Mouse (Mus musculus) lung, embryonic 14.5 days (tissue): ENCODE results near the gene Siah3. TPM values are rescaled to one million over a fixed set of nuclear protein-coding genes. Genes with fewer than 3 reads are reported as not detected.

ENCODE experiments used
- ATAC-seq: fragments of 200-750 bp; cut with Nextera tagmentation; 2 replicates; pipeline ENCODE4 v1.8.0; 2017; ENCODE audit warnings: mild to moderate bottlenecking, moderate TSS enrichment, moderate library complexity; ENCODE audit not compliant: insufficient read depth
- DNase-seq: peaks from one replicate; pipeline ENCODE4 v3.0.0-alpha.2; 2015
- H3K27ac ChIP-seq: fragments of 300-500 bp; sonication (generic); 2 replicates; pipeline ENCODE4 v1.5.1; 2014; ENCODE audit warnings: low read depth, mild to moderate bottlenecking, moderate library complexity
- H3K27me3 ChIP-seq: fragments of 300-500 bp; sonication (generic); 2 replicates; pipeline ENCODE4 v1.6.1; 2014; ENCODE audit warnings: low read length, control low read depth; ENCODE audit not compliant: insufficient read depth
- H3K36me3 ChIP-seq: fragments of 300-500 bp; sonication (generic); 2 replicates; pipeline ENCODE4 v1.6.1; 2014; ENCODE audit warnings: control low read depth; ENCODE audit not compliant: insufficient read depth
- H3K4me1 ChIP-seq: fragments of 300-500 bp; sonication (generic); 2 replicates; pipeline ENCODE4 v1.6.1; 2014; ENCODE audit warnings: antibody characterized with exemption, control low read depth; ENCODE audit not compliant: insufficient read depth
- H3K4me2 ChIP-seq: fragments of 300-500 bp; sonication (generic); 2 replicates; pipeline ENCODE4 v1.6.1; 2014; ENCODE audit warnings: mild to moderate bottlenecking
- H3K4me3 ChIP-seq: fragments of 300-500 bp; sonication (generic); 2 replicates; pipeline ENCODE4 v1.5.1; 2014; ENCODE audit warnings: low read depth, low read length
- H3K9ac ChIP-seq: fragments of 300-500 bp; sonication (generic); 2 replicates; pipeline ENCODE4 v1.6.1; 2014
- H3K9me3 ChIP-seq: fragments of 300-500 bp; sonication (generic); 2 replicates; pipeline ENCODE4 v1.6.1; 2016; ENCODE audit warnings: low read depth, low read length, control low read depth
- CTCF ChIP-seq: IDR thresholded peaks from 2 replicates; pipeline ENCODE4 v1.5.1; 2016; ENCODE audit warnings: antibody characterized with exemption, low read depth
- WGBS: fragments of 180-500 bp; shearing (Covaris S2); extraction: QIAGEN DNeasy Blood & Tissue Kit; methylation state at CpG from one replicate; pipeline ENCODE4 v1.1.7; 2014; 5-methylcytosine and 5-hydroxymethylcytosine counted together
- polyA plus RNA-seq: library from polyadenylated mRNA; unstranded; fragments of >200 nt; fragmentation: Nextera tagmentation; extraction: Ambion mirVana; gene quantifications from 2 replicates; pipeline ENCODE4 v1.2.1, GENCODE M21; 2014

Siah3 gene
- polyA plus RNA-seq, 1 experiment from 2014 or later: not detected

DNA sequence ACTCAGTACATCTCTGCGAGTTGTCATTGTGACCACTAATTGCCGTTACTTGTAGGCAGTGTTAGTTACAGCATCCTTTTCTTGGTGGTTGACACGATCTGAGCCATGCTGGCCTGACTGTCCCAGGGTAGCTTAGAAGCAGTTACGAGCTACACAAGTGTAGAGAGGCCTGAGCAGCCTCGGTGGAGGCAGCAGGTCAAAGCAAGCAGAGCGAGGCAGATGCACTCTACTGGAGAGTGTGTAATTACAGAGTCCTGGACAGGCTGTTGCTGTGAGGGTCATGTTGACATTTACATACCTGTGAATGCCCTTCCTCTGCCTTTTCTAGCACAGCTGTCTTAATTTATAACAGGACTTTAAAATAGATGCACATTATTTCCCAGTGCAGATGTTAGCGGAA lies 32.1 kb downstream of the Siah3 start:
- Histone ChIP-seq H3K36me3 (no peaks in the 10 kb centered on the region), H3K4me2 (no peak overlapping the region), H3K9me3 (no peaks in the 10 kb centered on the region), H3K27ac (no peak overlapping the region), H3K4me1 (no peaks in the 10 kb centered on the region), H3K9ac (no peak overlapping the region), H3K27me3 (no peaks in the 10 kb centered on the region), H3K4me3 (no peak overlapping the region)
- ATAC-seq (no peak), DNase-seq (no peak)
- 76% methylated on average over 7 of the region's 7 CpGs for WGBS
- TF ChIP-seq CTCF: no peak

DNA sequence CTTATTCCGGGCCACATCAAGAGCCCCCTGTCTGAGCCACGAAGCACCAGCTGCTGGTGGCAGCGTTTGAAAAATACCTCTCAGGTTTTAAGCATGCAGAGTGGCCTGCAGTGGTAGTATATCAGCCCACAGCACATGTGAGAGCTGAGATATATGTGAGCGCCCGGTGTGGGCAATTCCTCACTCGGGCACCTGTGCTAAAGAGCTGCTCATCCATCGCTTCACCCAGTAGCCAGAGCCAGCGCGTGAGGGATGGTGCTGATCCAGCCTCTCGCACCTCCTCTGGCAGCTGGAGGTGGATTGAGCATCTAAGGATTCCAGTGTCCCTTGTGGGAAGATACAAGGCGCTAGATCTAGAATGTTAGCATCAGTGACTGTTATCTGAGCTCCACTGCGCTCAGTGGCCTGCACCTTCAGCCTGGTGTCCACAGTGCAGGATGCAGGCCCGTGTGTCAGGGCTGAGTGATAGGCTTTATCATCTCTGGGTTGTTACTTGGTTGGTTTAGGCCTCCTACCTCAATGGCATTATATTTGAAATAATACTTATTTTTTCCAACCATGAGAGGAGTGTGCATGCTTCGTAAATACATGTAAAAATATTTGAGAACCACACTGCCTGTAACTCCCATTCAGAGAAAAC lies 37.9 kb downstream of the Siah3 start:
- 81% methylated on average over 14 of the region's 14 CpGs for WGBS
- DNase-seq: no peak

DNA sequence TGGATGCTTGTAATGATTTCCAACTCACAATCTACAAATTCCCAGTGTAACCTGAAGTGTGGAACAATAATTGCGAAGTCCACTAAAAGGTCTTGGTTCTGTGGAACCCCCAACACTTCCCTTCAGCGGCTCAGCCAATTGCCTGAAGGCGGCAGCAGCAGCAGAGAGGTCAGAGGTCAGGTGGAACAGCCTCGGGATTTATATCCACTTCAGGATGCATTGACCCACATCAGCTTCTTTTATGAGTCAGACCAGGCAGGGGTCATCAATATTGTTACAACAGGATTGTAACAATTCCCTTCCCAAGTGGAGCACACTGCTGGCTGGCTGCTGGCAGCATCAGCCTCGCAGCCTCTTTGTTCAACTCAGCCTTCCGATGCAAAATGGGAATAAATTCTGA lies 39.1 kb downstream of the Siah3 start:
- Histone ChIP-seq H3K27me3 (no peaks in the 10 kb centered on the region), H3K9me3 (no peaks in the 10 kb centered on the region), H3K36me3 (no peaks in the 10 kb centered on the region), H3K27ac (no peak overlapping the region), H3K4me3 (no peak overlapping the region), H3K4me1 (no peaks in the 10 kb centered on the region), H3K4me2 (no peak overlapping the region), H3K9ac (no peak overlapping the region)
- WGBS: 58% methylated on average over 6 of the region's 6 CpGs
- TF ChIP-seq CTCF: no peak
- DNase-seq (no peak), ATAC-seq (no peak)

More for the DNA sequence above, 37.9 kb downstream of the Siah3 start:
- Histone ChIP-seq H3K4me1 (no peaks in the 10 kb centered on the region), H3K4me3 (no peak overlapping the region), H3K36me3 (no peaks in the 10 kb centered on the region), H3K9me3 (no peaks in the 10 kb centered on the region), H3K27ac (no peak overlapping the region), H3K9ac (no peak overlapping the region), H3K27me3 (no peaks in the 10 kb centered on the region), H3K4me2 (no peak overlapping the region)
- ATAC-seq: no peak
- TF ChIP-seq CTCF: no peak

DNA sequence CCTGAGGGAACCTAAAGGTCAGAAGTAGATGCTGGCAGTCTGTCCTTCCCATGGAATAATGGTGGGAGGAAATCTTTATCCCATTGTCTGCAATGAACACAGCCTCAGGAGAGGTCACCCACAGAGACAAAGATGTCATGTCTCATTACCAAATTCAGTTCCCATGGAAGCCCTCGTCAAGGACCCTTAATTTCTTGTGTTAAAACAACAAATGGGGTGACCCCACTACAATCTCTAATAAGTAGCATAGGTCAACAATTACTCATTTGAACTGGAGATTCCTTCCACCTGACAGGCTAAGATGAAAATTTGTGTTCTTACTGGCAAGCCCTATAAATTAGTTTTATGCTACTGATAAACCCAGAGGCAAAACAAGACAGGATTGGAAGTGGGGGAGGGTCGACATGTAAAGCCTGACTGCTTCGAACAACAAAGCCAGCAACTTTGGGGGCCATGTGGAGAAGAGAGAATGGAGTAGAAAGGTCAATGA lies 45.8 kb downstream of the Siah3 start:
- H3K9me3 ChIP-seq: no peaks in the 10 kb centered on the region
- H3K4me3 ChIP-seq: no peak overlapping the region
- no peaks in the 10 kb centered on the region for H3K27me3 ChIP-seq
- H3K4me1 ChIP-seq: no peaks in the 10 kb centered on the region
- H3K4me2 ChIP-seq: no peak overlapping the region
- DNase-seq (no peak), ATAC-seq (no peak)
- H3K36me3 ChIP-seq: no peaks in the 10 kb centered on the region
- no peak for TF ChIP-seq CTCF
- no peak overlapping the region for H3K9ac ChIP-seq
- WGBS: 58% methylated on average over 3 of the region's 3 CpGs
- H3K27ac ChIP-seq: no peak overlapping the region

DNA sequence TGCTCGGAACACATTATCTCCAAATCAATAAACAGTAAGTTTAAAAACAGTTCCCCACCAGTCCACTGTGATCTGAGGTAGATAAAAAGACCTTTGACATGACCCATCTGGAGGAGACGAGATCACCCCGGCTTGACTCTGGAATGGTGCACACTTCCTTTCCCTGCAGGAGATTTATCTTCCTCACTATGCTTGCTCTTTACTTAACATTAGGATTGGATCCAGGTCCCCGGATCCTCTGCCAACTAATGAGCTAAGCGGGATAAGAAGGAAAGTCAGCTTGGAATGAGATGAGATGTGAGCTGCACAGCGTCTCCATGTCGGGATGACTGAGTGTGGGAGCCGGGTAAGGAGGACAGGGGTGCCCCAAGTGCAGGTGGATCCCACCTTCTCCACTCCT lies 46.7 kb downstream of the Siah3 start:
- H3K4me1 ChIP-seq: no peaks in the 10 kb centered on the region
- no peaks in the 10 kb centered on the region for H3K27me3 ChIP-seq
- no peak overlapping the region for H3K9ac ChIP-seq
- ATAC-seq (peak; percentile 47; the same call in 1 of the 2 replicates), DNase-seq (peak; percentile 77)
- no peaks in the 10 kb centered on the region for H3K36me3 ChIP-seq
- H3K4me2 ChIP-seq: no peak overlapping the region
- H3K27ac ChIP-seq: no peak overlapping the region
- no peak overlapping the region for H3K4me3 ChIP-seq
- no peak for TF ChIP-seq CTCF
- WGBS: 36% methylated on average over 8 of the region's 8 CpGs
- H3K9me3 ChIP-seq: no peaks in the 10 kb centered on the region

DNA sequence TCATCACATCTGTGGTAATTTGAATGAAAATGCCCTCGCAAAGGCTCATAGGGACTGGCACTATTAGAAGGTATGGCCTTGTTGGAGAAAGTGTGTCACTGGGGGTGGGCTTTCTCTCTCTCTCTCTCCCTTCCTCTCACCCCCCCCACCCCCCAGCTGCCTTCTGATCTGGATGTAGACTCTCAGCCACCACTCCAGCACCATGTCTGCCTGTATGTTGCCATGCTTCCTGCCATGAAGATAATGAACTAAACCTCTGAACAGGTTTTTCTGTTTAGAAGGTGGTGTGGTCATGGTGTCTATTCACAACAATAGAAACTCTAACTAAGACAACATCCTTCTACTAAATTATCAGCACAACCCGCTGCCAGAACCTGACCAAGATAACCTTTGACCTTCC lies 48.5 kb downstream of the Siah3 start:
- Histone ChIP-seq H3K36me3 (no peaks in the 10 kb centered on the region), H3K9ac (no peak overlapping the region), H3K27me3 (no peaks in the 10 kb centered on the region), H3K4me3 (no peak overlapping the region), H3K4me2 (no peak overlapping the region), H3K27ac (no peak overlapping the region), H3K4me1 (no peaks in the 10 kb centered on the region), H3K9me3 (no peaks in the 10 kb centered on the region)
- 43% methylated on average over 2 of the region's 2 CpGs for WGBS
- no peak for DNase-seq
- TF ChIP-seq CTCF: no peak
- ATAC-seq: no peak

DNA sequence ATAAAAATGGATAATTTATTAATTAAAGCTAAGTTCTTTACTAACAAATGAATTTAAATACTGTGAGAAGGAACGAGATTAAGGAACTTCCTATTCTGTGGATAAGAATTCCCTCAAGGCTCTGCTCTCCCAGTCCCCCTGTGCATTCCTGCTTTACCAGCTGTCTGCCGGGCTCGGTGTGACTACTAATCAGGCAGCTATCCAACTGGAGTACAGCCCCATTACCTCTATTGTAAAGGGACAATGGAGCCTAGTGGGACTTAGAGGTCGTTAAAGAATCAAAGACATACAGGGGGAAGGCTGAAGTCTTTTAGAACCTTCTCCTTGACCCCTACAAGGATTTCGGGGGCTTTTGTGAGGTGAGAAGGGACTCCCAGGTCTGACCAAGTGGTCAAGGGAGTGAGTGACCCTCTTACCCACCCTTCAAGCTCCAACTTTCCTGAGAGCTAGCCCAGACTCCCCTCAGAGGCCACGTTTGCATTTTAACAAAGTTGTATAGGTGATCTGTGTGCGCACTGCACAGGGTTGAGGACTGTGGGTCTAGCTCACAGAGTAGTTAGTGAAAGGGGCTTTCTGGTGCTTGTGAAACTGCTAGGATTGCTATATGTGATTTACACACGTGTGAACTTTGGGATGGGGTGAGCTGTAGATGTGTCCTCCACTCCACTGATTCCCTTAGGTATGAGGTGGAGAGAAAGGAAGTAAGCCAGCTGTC lies 49.5 kb downstream of the Siah3 start:
- WGBS: 47% methylated on average over 8 of the region's 8 CpGs
- H3K9ac ChIP-seq: no peak overlapping the region
- no peaks in the 10 kb centered on the region for H3K9me3 ChIP-seq
- DNase-seq: no peak
- no peak for ATAC-seq
- TF ChIP-seq CTCF: no peak
- H3K4me1 ChIP-seq: no peaks in the 10 kb centered on the region
- H3K4me3 ChIP-seq: no peak overlapping the region
- no peaks in the 10 kb centered on the region for H3K27me3 ChIP-seq
- H3K27ac ChIP-seq: no peak overlapping the region
- H3K4me2 ChIP-seq: no peak overlapping the region
- no peaks in the 10 kb centered on the region for H3K36me3 ChIP-seq
